Mouse (Mus musculus) lung, adult 18-20 months (tissue): ENCODE measurements around the gene Gm5662.
A peak's percentile ranks its signal among the peaks of the same experiment; 100 is the strongest.
"Not testable (repeated sequence)": the region's sequence is repeated elsewhere in the genome, so short reads cannot be mapped to it uniquely, and the experiment has no call there.

Source experiments
- DNase-seq, 2 experiments: peaks; one replicate each; pipeline ENCODE4 v3.0.0; 2022; ENCODE audit warnings: mixed read lengths in 2 of 2

Gene Gm5662

DNA sequence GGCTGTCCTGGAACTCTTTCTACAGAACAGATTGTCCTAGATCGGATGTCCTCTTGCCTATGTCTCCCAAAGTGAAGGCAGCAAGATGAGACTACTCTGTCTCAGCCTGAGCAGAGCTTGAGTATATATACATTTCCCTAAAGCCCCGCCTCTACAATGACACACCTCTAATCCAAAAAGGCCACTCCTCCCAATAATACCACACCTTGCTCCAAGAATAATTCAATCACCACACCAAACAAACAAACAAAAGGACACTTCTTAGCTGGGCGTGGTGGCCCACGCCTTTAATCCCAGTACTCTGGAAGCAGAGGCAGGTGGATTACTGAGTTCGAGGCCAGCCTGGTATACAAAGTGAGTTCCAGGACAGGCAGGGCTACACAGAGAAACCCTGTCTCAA, at the start of gene Gm5662:
Gene Gm5662 (minus strand): TSS at position 101 of the 400 bp plus-strand sequence.
- not testable (repeated sequence) for DNase-seq

DNA sequence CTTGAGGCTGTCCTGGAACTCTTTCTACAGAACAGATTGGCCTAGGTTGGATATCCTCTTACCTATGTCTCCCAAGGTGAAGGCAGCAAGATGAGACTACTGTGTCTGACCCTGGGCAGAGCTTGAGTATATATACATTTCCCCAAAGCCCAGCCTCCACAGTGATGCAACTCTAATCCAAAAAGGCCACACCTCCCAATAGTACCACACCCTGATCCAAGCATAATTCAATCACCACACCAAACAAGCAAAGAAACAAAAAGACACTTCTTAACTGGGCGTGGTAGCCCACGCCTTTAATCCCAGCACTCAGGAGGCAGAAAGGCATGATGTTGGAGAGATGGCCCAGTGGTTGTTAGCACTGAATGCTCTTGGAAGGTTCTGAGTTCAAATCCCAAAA, 49.6 kb upstream of the Gm5662 start, which contains the start of gene Gm5039:
Gene Gm5039 (minus strand): TSS at position 101 of the 400 bp plus-strand sequence.
- DNase-seq = not testable (repeated sequence)

DNA sequence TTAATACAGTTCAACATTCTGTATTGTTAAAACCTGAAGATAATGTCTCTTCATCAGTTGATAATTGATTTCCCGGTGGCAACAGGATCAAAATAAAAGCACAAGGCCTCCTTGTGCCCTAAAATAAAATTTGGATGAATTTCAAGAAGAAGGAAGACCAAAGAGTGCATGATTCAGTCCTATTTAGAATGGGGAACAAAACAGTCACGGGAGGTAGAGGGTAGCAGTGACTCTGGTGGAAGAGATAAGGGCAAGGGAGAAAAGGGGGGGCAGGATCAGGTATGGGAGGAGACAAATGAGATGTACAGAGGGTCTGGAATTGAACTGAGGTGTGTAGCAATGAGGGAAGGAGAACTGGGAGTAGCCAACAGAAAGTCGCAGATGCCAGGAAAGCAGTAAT, 40.3 kb upstream of the Gm5662 start:
- no peak for DNase-seq

DNA sequence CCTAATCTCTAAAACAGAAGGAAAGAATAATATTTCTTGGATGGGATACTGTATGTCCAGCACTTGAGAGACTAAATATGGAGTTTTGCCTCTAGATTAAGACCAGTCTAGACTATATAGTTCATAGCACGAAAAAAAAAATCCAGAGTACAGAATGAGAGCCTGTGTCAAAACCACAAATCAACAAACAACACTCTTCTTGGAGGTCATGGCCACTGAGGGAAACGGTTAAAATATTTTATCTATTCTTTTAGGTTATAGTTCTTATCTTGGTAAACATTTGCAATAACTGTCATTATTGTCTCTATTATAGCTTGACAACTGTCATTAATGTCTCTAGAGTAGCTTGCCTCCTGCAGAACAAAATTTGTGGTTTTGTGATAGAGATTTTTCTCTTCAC, 22.9 kb upstream of the Gm5662 start:
- not testable (repeated sequence) for DNase-seq

DNA sequence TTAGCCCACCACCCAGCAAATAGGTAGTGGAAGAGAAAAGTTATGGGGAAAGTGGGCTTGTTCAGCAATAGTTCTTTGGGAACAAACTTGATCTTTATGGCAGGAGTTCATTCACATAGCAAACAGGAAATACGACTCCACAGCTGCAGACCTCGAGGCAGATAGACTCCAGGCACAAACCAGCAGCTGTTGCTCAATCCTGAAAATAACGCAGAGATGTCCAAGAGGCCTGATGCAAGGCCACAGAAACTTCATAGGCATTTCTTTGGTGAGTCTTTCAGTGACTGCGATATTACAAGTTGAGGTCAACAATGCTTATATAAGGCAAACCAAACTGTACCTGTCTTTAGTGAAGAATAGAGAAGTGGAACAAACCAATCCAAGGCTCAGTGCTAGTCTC, 18.8 kb upstream of the Gm5662 start:
- DNase-seq = not testable (repeated sequence)

DNA sequence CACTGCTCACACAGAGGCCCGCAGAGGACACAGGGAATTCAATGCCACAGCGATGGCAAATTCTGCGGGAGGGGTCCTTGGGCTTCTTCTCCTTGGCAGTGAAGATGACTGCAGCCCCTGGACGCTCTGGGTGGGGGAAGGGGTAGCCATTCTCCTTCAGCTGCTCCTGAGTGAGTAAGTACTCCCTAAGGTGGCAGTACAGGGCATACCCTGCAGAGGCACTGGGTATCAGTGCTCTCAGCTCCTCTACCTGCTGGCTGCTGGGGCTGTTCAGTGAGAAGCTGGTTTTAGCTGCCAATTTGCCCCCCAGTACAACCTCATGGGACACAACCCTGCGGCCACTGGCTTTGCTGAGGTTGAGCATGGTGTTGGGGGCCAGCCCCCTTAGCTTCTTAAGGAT, 10.9 kb upstream of the Gm5662 start:
- not testable (repeated sequence) for DNase-seq

DNA sequence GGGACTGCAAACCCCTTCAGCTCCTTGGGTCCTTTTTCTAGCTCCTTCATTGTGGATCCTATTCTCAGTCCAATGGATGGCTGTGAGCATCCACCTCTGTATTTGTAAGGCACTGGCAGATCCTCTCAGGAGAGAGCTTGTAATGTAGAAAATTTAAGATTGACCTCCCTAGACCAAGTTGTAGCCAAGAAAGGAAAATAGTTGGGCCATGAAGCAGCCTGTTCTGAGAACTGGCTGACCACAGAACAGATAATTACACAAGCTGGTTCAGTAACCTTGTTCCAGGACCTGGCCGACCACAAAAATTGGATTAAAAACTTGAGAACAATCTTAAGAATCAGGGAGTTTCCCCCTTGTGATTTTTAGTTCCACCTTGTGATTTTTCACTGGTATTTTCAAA, 17.1 kb downstream of the Gm5662 start:
- DNase-seq = no peak

DNA sequence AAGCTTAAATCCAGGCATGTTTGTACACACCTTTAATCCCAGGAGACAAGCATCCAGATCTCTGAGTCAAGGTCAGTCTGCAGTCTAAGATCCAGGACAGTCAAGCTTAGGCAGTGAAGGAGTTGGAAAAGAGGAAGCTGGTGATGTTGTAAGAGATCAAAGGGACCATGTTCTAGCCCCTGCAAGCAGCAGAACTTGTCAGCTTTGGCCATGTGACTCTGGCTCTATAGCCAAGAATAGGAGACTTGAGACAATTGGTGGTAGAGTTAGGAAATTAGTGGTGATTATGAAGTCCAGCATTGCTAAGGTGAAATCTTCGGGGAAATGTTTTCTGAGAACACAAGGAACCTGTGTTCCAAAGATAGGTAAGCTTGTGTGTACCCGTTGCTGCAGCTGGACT, 18.4 kb downstream of the Gm5662 start:
- DNase-seq = peak in 1 of 2 experiments; percentile 4

DNA sequence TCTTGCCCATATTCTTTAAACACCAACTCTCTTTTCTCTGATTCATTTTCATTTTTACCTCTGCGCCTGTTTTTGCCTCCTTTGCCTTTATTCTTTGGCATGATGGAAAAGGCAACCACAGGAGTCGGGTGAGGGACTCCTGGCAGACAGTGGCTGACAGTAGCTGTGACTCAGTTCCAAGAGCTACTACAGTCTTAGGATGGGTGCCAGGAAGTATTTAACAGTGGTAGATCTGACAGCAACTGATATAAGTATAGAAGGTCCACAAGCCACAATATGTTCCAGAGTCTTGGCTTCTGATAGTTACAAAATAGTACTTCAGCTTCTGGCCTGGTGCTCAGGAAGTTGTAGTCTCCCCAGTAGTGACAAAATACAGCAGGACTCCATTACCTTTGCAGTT, 24.3 kb downstream of the Gm5662 start, which contains the start of gene Gm8332:
Gene Gm8332 (minus strand): TSS at position 101 of the 400 bp plus-strand sequence.
- DNase-seq = not testable (repeated sequence)

DNA sequence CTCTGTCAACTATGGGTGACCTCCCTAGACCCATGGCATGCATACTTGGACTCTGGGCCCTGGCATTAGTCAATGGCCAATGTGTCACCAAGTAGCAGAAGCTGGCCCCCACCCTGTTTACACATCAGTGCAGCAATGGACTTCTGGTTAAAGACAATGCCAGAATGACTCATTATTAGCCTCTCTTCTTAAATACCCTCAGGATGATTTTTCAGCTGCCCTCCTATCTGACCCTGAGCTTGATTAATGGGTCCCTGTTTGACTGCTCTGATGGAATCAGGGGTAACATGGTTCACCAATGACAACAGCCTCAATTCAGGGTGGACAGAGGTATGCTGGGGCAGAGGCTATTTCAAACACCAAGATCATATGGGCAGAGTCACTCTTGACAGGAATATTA, 28.5 kb downstream of the Gm5662 start:
- DNase-seq = not testable (repeated sequence)

DNA sequence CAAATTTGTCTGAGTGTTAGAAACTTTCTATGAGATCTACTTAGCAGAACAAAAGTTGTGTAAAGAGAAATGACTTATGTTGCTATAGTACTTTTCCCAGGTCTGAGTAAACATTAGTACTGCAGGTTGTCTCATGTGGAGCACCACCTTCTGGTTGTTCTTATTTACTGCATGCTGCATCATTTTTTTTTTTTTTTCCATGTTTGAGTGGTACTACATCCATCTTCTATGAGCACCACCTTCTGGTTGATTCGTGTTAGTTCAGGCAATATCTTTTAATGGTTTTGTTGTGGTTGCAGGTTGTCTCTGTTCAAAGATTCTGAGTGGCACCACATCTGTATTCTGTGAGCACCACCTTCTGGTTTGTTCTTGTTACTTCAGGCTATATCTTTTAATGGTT, 31.4 kb downstream of the Gm5662 start:
- not testable (repeated sequence) for DNase-seq
